Mouse (Mus musculus): ENCODE results near the gene Nasp.

DNA sequence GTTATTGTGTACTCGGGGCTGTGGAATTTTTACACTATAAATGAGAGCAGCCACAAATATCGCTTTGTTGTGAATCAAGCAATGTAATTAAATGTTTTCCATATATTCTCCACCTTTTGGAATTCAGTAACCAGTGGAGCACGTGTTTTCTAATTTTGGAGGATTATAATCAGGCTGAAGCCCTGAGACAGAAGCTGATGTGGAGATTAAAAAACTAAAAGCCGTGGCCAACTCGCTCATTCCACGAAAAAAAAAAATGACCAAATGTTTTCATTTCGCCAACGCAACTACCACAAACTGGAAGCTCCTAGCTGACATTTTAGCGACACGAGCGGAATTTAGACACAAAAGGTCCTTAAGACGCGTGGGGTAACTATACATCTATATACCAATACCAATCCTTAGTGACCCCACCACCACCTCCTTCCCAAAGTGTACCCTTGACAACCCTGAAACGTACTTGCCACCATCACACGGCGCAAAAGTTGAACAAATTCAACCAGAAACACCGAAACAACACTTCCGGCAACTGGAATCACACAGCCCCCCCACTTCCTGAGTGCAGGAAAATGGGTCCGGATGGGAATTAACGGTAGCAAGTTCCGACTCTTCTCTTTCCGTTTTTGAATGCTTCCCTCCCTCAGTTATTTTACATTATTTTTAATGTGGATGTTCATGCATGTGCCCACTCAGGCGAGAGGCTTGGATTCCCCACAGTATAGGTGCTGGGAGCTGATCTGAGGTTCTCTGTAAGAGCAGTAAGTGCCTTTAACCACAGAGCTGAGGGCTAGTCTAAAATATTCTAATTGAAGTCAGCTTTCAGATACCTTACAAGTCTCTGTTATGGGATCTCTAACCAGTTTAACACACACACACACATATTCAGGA, 72.1 kb downstream of the Nasp start, which contains the start of gene Tmem69:
- TF ChIP-seq CTCF (IDR thresholded peaks at IDR 0.05; ENCODE audit: low read depth, low read length) = no peak
- TF ChIP-seq POLR2A (IDR thresholded peaks at IDR 0.05; ENCODE audit: borderline replicate concordance, low read depth, low read length) = no peak

Measured in bone marrow macrophage, adult 2 months (primary cell).